Mouse (Mus musculus): ENCODE measurements around the gene Cpa2.

- TF ChIP-seq TAL1 (IDR thresholded peaks at IDR 0.05; ENCODE audit: low read length) (no peak), GATA1 (IDR thresholded peaks at IDR 0.05; ENCODE audit: low read length) (no peak)
These were observed 32.6 kb upstream of the Cpa2 start for GRCm38 (mm10) chr6:30508824-30509223.

All from erythroblast, embryonic 14.5 days (primary cell).